In genomic region chr9:107360989-107361388, GRCm38 (mm10) we compare ENCODE assay signal across 15 mouse cellular contexts. TPM values are rescaled to one million over a fixed set of nuclear protein-coding genes. Genes with fewer than 3 reads are reported as not detected.
DNase-seq lines count a peak whose midpoint lies in the region; ATAC-seq and TF ChIP-seq lines count a peak whose summit lies in the region.
"Had no signal": no experiment of that assay in that cellular context is flagged by ENCODE, and none has a peak within 500 bp of the region (broad histone marks: within the 10 kb centered on the region; RNA-seq: fewer than 3 reads in every experiment).

No protein-coding gene starts in this region.

- H3K27me3 ChIP-seq in forebrain, embryonic 14.5 days (replicated peaks; ENCODE audit: control insufficient read depth, insufficient read depth, low read length): 0 out of 2 replicates have a peak, but pooled peaks cover 5% of the 10 kb centered on the region
- H3K27me3 ChIP-seq in forebrain, embryonic 15.5 days: peaks cover 21% of the 10 kb centered on the region
- H3K27me3 ChIP-seq in hindbrain, embryonic 13.5 days: peaks cover 18% of the 10 kb centered on the region
- peaks cover 14% of the 10 kb centered on the region for H3K27me3 ChIP-seq in hindbrain, embryonic 12.5 days
- H3K27me3 ChIP-seq in midbrain, embryonic 10.5 days (ENCODE audit: low read depth, poor library complexity, severe bottlenecking): peaks cover 16% of the 10 kb centered on the region
- no peaks in the 10 kb centered on the region; the same call in 1 of the 2 replicates for H3K27me3 ChIP-seq in midbrain, embryonic 16.5 days (ENCODE audit: control insufficient read depth, insufficient read depth, low read depth, low read length)
- H3K27me3 ChIP-seq in midbrain, postnatal 0 days (ENCODE audit: insufficient read depth, low read length): no peaks in the 10 kb centered on the region

- ATAC-seq in forebrain, embryonic 14.5 days: no peak
- no peak for ATAC-seq in forebrain, embryonic 15.5 days (replicated peaks)
- ATAC-seq in hindbrain, embryonic 13.5 days (ENCODE audit: low FRiP score): 0 out of 2 replicates have a peak, but pooled peaks have one; percentile 15
- ATAC-seq in hindbrain, embryonic 12.5 days (ENCODE audit: low FRiP score): no peak
- no peak for ATAC-seq in midbrain, embryonic 16.5 days
- ATAC-seq in midbrain, postnatal 0 days (ENCODE audit: low FRiP score): no peak

- no peak for TF ChIP-seq CTCF in midbrain, postnatal 0 days (IDR thresholded peaks at IDR 0.05)

- H3K4me2 ChIP-seq in forebrain, embryonic 14.5 days (ENCODE audit: low read length): no peak overlapping the region
- no peak overlapping the region for H3K4me2 ChIP-seq in forebrain, embryonic 15.5 days (replicated peaks)
- H3K4me2 ChIP-seq in hindbrain, embryonic 13.5 days: no peak overlapping the region
- H3K4me2 ChIP-seq in hindbrain, embryonic 12.5 days (replicated peaks): no peak overlapping the region
- no peak overlapping the region for H3K4me2 ChIP-seq in midbrain, embryonic 16.5 days (ENCODE audit: low read length)
- H3K4me2 ChIP-seq in midbrain, postnatal 0 days (ENCODE audit: low read depth, low read length, poor library complexity, severe bottlenecking): no peak overlapping the region
- H3K4me2 ChIP-seq: liver, embryonic 15.5 days; neural tube, embryonic 12.5 days had no signal

- WGBS in forebrain, embryonic 14.5 days: 8% methylated on average over 3 of the region's 3 CpGs
- WGBS in forebrain, embryonic 15.5 days: 11% methylated on average over 3 of the region's 3 CpGs
- WGBS in hindbrain, embryonic 13.5 days: 15% methylated on average over 3 of the region's 3 CpGs
- 24% methylated on average over 3 of the region's 3 CpGs for WGBS in hindbrain, embryonic 12.5 days
- 20% methylated on average over 3 of the region's 3 CpGs for WGBS in midbrain, embryonic 10.5 days
- WGBS in midbrain, embryonic 16.5 days: 18% methylated on average over 3 of the region's 3 CpGs
- 16% methylated on average over 3 of the region's 3 CpGs for WGBS in midbrain, postnatal 0 days

- H3K4me1 ChIP-seq in forebrain, embryonic 14.5 days (ENCODE audit: control insufficient read depth, insufficient read depth, low read length): no peaks in the 10 kb centered on the region
- H3K4me1 ChIP-seq in forebrain, embryonic 15.5 days: peaks cover 5% of the 10 kb centered on the region; the same call in 1 of the 2 replicates
- H3K4me1 ChIP-seq in hindbrain, embryonic 13.5 days (replicated peaks): peaks cover 15% of the 10 kb centered on the region
- peaks cover 10% of the 10 kb centered on the region for H3K4me1 ChIP-seq in hindbrain, embryonic 12.5 days
- H3K4me1 ChIP-seq in midbrain, embryonic 10.5 days: peaks cover 11% of the 10 kb centered on the region
- peaks cover 7% of the 10 kb centered on the region; the same call in 1 of the 2 replicates for H3K4me1 ChIP-seq in midbrain, embryonic 16.5 days (ENCODE audit: control insufficient read depth, insufficient read depth, low read length)
- no peaks in the 10 kb centered on the region for H3K4me1 ChIP-seq in midbrain, postnatal 0 days (ENCODE audit: insufficient read depth, low read length)

- H3K9me3 ChIP-seq in forebrain, embryonic 14.5 days (replicated peaks; ENCODE audit: control insufficient read depth, low read length): no peaks in the 10 kb centered on the region
- no peaks in the 10 kb centered on the region for H3K9me3 ChIP-seq in forebrain, embryonic 15.5 days
- no peaks in the 10 kb centered on the region for H3K9me3 ChIP-seq in hindbrain, embryonic 13.5 days
- no peaks in the 10 kb centered on the region for H3K9me3 ChIP-seq in hindbrain, embryonic 12.5 days (replicated peaks)
- H3K9me3 ChIP-seq in midbrain, embryonic 10.5 days (replicated peaks): no peaks in the 10 kb centered on the region
- no peaks in the 10 kb centered on the region for H3K9me3 ChIP-seq in midbrain, embryonic 16.5 days (replicated peaks; ENCODE audit: control insufficient read depth, low read length, poor library complexity, severe bottlenecking)
- H3K9me3 ChIP-seq in midbrain, postnatal 0 days (ENCODE audit: low read length): no peaks in the 10 kb centered on the region
- H3K9me3 ChIP-seq: liver, embryonic 15.5 days; neural tube, embryonic 12.5 days had no signal

- peak; percentile 45 for DNase-seq in forebrain, embryonic 14.5 days (ENCODE audit: low spot score)
- DNase-seq in midbrain, embryonic 10.5 days (ENCODE audit: low spot score): no peak
- DNase-seq in midbrain, postnatal 0 days (ENCODE audit: low spot score): peak; percentile 38
- DNase-seq: adrenal gland, adult 2 months; cerebellum, adult 18-20 months; gastrocnemius, postnatal 25 days; kidney, adult 18-20 months; lung, postnatal 14 days had no signal

- H3K27ac ChIP-seq in forebrain, embryonic 14.5 days (ENCODE audit: low read depth, low read length): no peak overlapping the region
- no peak overlapping the region for H3K27ac ChIP-seq in forebrain, embryonic 15.5 days (replicated peaks)
- peak overlapping the region; percentile 36; the same call in 1 of the 2 replicates for H3K27ac ChIP-seq in hindbrain, embryonic 13.5 days
- no peak overlapping the region for H3K27ac ChIP-seq in hindbrain, embryonic 12.5 days
- peak overlapping the region; percentile 28; the same call in 1 of the 2 replicates for H3K27ac ChIP-seq in midbrain, embryonic 10.5 days (replicated peaks)
- no peak overlapping the region for H3K27ac ChIP-seq in midbrain, embryonic 16.5 days (ENCODE audit: low read length)
- no peak overlapping the region for H3K27ac ChIP-seq in midbrain, postnatal 0 days (ENCODE audit: low read depth, low read length)
- H3K27ac ChIP-seq: layer of hippocampus, adult 2 months; liver, embryonic 15.5 days; neural tube, embryonic 12.5 days had no signal

- no peaks in the 10 kb centered on the region for H3K36me3 ChIP-seq in forebrain, embryonic 14.5 days (ENCODE audit: control insufficient read depth, insufficient read depth, low read length)
- no peaks in the 10 kb centered on the region for H3K36me3 ChIP-seq in forebrain, embryonic 15.5 days
- H3K36me3 ChIP-seq in hindbrain, embryonic 13.5 days: no peaks in the 10 kb centered on the region
- no peaks in the 10 kb centered on the region for H3K36me3 ChIP-seq in hindbrain, embryonic 12.5 days
- H3K36me3 ChIP-seq in midbrain, embryonic 10.5 days: no peaks in the 10 kb centered on the region
- no peaks in the 10 kb centered on the region for H3K36me3 ChIP-seq in midbrain, embryonic 16.5 days (ENCODE audit: control insufficient read depth, insufficient read depth, low read length)
- H3K36me3 ChIP-seq in midbrain, postnatal 0 days (ENCODE audit: insufficient read depth, low read length): no peaks in the 10 kb centered on the region
- H3K36me3 ChIP-seq: liver, embryonic 15.5 days; neural tube, embryonic 12.5 days had no signal

- no peak overlapping the region for H3K4me3 ChIP-seq in forebrain, embryonic 14.5 days (ENCODE audit: low read depth, low read length)
- no peak overlapping the region for H3K4me3 ChIP-seq in forebrain, embryonic 15.5 days
- no peak overlapping the region for H3K4me3 ChIP-seq in hindbrain, embryonic 13.5 days
- H3K4me3 ChIP-seq in hindbrain, embryonic 12.5 days: no peak overlapping the region
- no peak overlapping the region for H3K4me3 ChIP-seq in midbrain, embryonic 10.5 days
- H3K4me3 ChIP-seq in midbrain, embryonic 16.5 days (ENCODE audit: low read depth, low read length): no peak overlapping the region
- no peak overlapping the region for H3K4me3 ChIP-seq in midbrain, postnatal 0 days (ENCODE audit: low read depth, low read length)
- H3K4me3 ChIP-seq: layer of hippocampus, adult 2 months; liver, embryonic 15.5 days; neural tube, embryonic 12.5 days had no signal

- no peak overlapping the region for H3K9ac ChIP-seq in forebrain, embryonic 14.5 days (ENCODE audit: low read length)
- no peak overlapping the region for H3K9ac ChIP-seq in forebrain, embryonic 15.5 days (replicated peaks)
- H3K9ac ChIP-seq in hindbrain, embryonic 13.5 days: peak overlapping the region; percentile 43
- no peak overlapping the region for H3K9ac ChIP-seq in hindbrain, embryonic 12.5 days
- no peak overlapping the region for H3K9ac ChIP-seq in midbrain, embryonic 16.5 days (ENCODE audit: low read depth, low read length)
- no peak overlapping the region for H3K9ac ChIP-seq in midbrain, postnatal 0 days (replicated peaks; ENCODE audit: low read length, poor library complexity, severe bottlenecking)
- H3K9ac ChIP-seq: liver, embryonic 15.5 days; neural tube, embryonic 12.5 days had no signal

RNA-seq across cellular contexts. Expression of gene 6430571L13Rik, which starts 20.6 kb away (rescaled TPM):
- 2.0 and 2.3 TPM in 2 replicates for polyA plus RNA-seq in forebrain, embryonic 14.5 days (2014; fragmentation: Nextera tagmentation; extraction: Ambion mirVana)
- polyA plus RNA-seq in forebrain, embryonic 15.5 days (2015; fragmentation: Nextera tagmentation; extraction: Ambion mirVana): 4.1 and 4.5 TPM in 2 replicates
- polyA plus RNA-seq in hindbrain, embryonic 13.5 days (2015; fragmentation: Nextera tagmentation; extraction: Ambion mirVana): 7.8 and 8.3 TPM in 2 replicates
- 3.6 and 4.7 TPM in 2 replicates for polyA plus RNA-seq in hindbrain, embryonic 12.5 days (2016; fragmentation: Nextera tagmentation; extraction: Ambion mirVana)
- polyA plus RNA-seq in midbrain, embryonic 10.5 days (2016; fragmentation: Nextera tagmentation; extraction: Ambion mirVana): 1.8 and 2.5 TPM in 2 replicates
- polyA plus RNA-seq in midbrain, embryonic 16.5 days (2015; fragmentation: Nextera tagmentation; extraction: Ambion mirVana): 10.2 and 11.2 TPM in 2 replicates
- 11.0 and 13.6 TPM in 2 replicates for total RNA-seq in midbrain, postnatal 0 days (2014; rRNA removed)
- polyA plus RNA-seq in midbrain, postnatal 0 days (2015; fragmentation: Nextera tagmentation; extraction: Ambion mirVana): 10.4 and 11.1 TPM in 2 replicates

RNA-seq across cellular contexts. Expression of gene Hemk1, which starts 22.8 kb away (rescaled TPM):
- polyA plus RNA-seq in forebrain, embryonic 14.5 days (2014; fragmentation: Nextera tagmentation; extraction: Ambion mirVana): 14.0 and 15.7 TPM in 2 replicates
- polyA plus RNA-seq in forebrain, embryonic 15.5 days (2015; fragmentation: Nextera tagmentation; extraction: Ambion mirVana): 14.6 and 16.0 TPM in 2 replicates
- 17.0 and 17.4 TPM in 2 replicates for polyA plus RNA-seq in hindbrain, embryonic 13.5 days (2015; fragmentation: Nextera tagmentation; extraction: Ambion mirVana)
- polyA plus RNA-seq in hindbrain, embryonic 12.5 days (2016; fragmentation: Nextera tagmentation; extraction: Ambion mirVana): 12.1 and 14.1 TPM in 2 replicates
- polyA plus RNA-seq in midbrain, embryonic 10.5 days (2016; fragmentation: Nextera tagmentation; extraction: Ambion mirVana): 13.5 and 15.2 TPM in 2 replicates
- 19.2 and 19.7 TPM in 2 replicates for polyA plus RNA-seq in midbrain, embryonic 16.5 days (2015; fragmentation: Nextera tagmentation; extraction: Ambion mirVana)
- total RNA-seq in midbrain, postnatal 0 days (2014; rRNA removed): 15.8 and 21.3 TPM in 2 replicates
- 15.9 and 19.4 TPM in 2 replicates for polyA plus RNA-seq in midbrain, postnatal 0 days (2015; fragmentation: Nextera tagmentation; extraction: Ambion mirVana)

RNA-seq across cellular contexts. Expression of gene Cacna2d2, which starts 38.4 kb away (rescaled TPM):
- polyA plus RNA-seq in forebrain, embryonic 14.5 days (2014; fragmentation: Nextera tagmentation; extraction: Ambion mirVana): 4.2 and 4.3 TPM in 2 replicates
- polyA plus RNA-seq in forebrain, embryonic 15.5 days (2015; fragmentation: Nextera tagmentation; extraction: Ambion mirVana): 3.9 and 4.2 TPM in 2 replicates
- polyA plus RNA-seq in hindbrain, embryonic 13.5 days (2015; fragmentation: Nextera tagmentation; extraction: Ambion mirVana): 7.6 and 8.3 TPM in 2 replicates
- 4.6 and 4.7 TPM in 2 replicates for polyA plus RNA-seq in hindbrain, embryonic 12.5 days (2016; fragmentation: Nextera tagmentation; extraction: Ambion mirVana)
- 1.00 and 1.7 TPM in 2 replicates for polyA plus RNA-seq in midbrain, embryonic 10.5 days (2016; fragmentation: Nextera tagmentation; extraction: Ambion mirVana)
- 9.1 and 9.3 TPM in 2 replicates for polyA plus RNA-seq in midbrain, embryonic 16.5 days (2015; fragmentation: Nextera tagmentation; extraction: Ambion mirVana)
- total RNA-seq in midbrain, postnatal 0 days (2014; rRNA removed): 138 and 191 TPM in 2 replicates
- 8.4 and 9.0 TPM in 2 replicates for polyA plus RNA-seq in midbrain, postnatal 0 days (2015; fragmentation: Nextera tagmentation; extraction: Ambion mirVana)

Comparison
In these comparisons a context has a peak if more than half of its experiments do, and no peak if none do; other contexts are left out.
1. H3K27ac ChIP-seq: peak in hindbrain, embryonic 13.5 days (single experiment) and midbrain, embryonic 10.5 days (single experiment); none in forebrain, embryonic 14.5 days (single experiment), forebrain, embryonic 15.5 days (single experiment), hindbrain, embryonic 12.5 days (single experiment), midbrain, embryonic 16.5 days (single experiment) and midbrain, postnatal 0 days (single experiment).